Mouse (Mus musculus) small intestine, adult 2 months (tissue): ENCODE measurements around the gene Tssk2.

ENCODE experiments used
- CTCF ChIP-seq: fragments of 200-500 bp; IDR thresholded peaks from 2 replicates; pipeline ENCODE4 v1.5.1; 2012; ENCODE audit warnings: low read depth, mild to moderate bottlenecking, control low read depth, inconsistent platforms, low read length, moderate library complexity, mixed read lengths; ENCODE audit not compliant: insufficient replicate concordance, insufficient read length; ENCODE audit errors: extremely low read depth
- POLR2A ChIP-seq: fragments of 200-500 bp; IDR thresholded peaks from 2 replicates; pipeline ENCODE4 v1.6.1; 2012; ENCODE audit warnings: low read depth, mild to moderate bottlenecking, control low read depth, inconsistent platforms, low read length, moderate library complexity

DNA sequence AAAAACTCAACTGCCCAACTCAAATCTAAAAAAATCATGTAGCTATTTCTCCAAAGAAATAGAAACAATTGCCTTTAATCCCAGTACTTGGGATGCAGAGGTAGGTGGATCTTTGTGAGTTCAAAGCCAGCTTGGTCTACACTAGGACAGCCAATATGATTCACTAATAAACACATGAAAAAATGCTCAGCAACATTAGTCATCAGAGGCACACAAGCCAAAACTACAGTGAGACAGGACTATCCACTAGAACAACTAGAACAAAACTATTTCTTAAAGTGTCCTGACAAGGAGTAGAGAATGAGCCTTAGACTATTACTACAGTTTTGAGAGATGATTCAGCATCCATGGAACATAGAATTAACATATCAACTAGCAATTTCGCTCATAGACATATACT, 22.3 kb upstream of the Tssk2 start:
- TF ChIP-seq CTCF = no peak
- no peak for TF ChIP-seq POLR2A
